Mouse (Mus musculus) megakaryocyte-erythroid progenitor cell, adult 5 weeks (primary cell): ENCODE measurements around the gene Pes1. TPM values are rescaled to one million over a fixed set of nuclear protein-coding genes. Genes with fewer than 3 reads are reported as not detected.

Experiments
- polyA plus RNA-seq: library from polyadenylated mRNA; stranded (reverse); fragments of >175 nt; gene quantifications from 2 replicates; pipeline ENCODE4 v1.2.3, GENCODE M21; 2012

Pes1 gene
- 59.0 and 68.9 TPM in 2 replicates for polyA plus RNA-seq

GRCm38 (mm10) chr11:3963610-3964415, at the start of gene Pes1:
Gene Pes1, plus strand, starts transcription at chr11:3963975.

GRCm38 (mm10) chr11:3914109-3914840, 49.5 kb upstream of the Pes1 start, which contains the start of gene Slc35e4:
Gene Slc35e4, minus strand, starts transcription at chr11:3914664.

GRCm38 (mm10) chr11:3931511-3932211, 32.1 kb upstream of the Pes1 start, which contains the start of gene Tcn2:
Gene Tcn2, minus strand, starts transcription at chr11:3932159.

GRCm38 (mm10) chr11:3976678-3977077, 12.9 kb downstream of the Pes1 start, which contains the start of gene 4930556J24Rik:
Gene 4930556J24Rik, minus strand, starts transcription at chr11:3976778.

GRCm38 (mm10) chr11:3983291-3983862, 19.6 kb downstream of the Pes1 start, which contains the start of gene Gal3st1:
Gene Gal3st1, plus strand, starts transcription at chr11:3983636.

Other genes starting within 250 kb of the Pes1 start
- gene Osbp2, start 100.1 kb upstream of the Pes1 start, polyA plus RNA-seq, result 0.02 and 0.09 TPM in 2 replicates
- not detected in 2 replicates for gene 4921536K21Rik, start 68.9 kb upstream of the Pes1 start, polyA plus RNA-seq
- gene Dusp18, start 68.7 kb upstream of the Pes1 start, polyA plus RNA-seq, result 0.19 and 0.40 TPM in 2 replicates
- 21.2 and 22.1 TPM in 2 replicates for gene Slc35e4, start 49.3 kb upstream of the Pes1 start, polyA plus RNA-seq
- gene Tcn2, start 31.8 kb upstream of the Pes1 start, polyA plus RNA-seq, result 16.1 and 23.8 TPM in 2 replicates
- gene 4930556J24Rik, start 12.8 kb downstream of the Pes1 start, polyA plus RNA-seq, result not detected in 2 replicates
- gene Gal3st1, start 19.7 kb downstream of the Pes1 start, polyA plus RNA-seq, result 0.97 and 1.1 TPM in 2 replicates
- not detected in 2 replicates for gene Sec14l4, start 67.5 kb downstream of the Pes1 start, polyA plus RNA-seq
- not detected in 2 replicates for gene Sec14l3, start 100.9 kb downstream of the Pes1 start, polyA plus RNA-seq
- gene Mtfp1, start 131.5 kb downstream of the Pes1 start, polyA plus RNA-seq, result 13.1 and 14.4 TPM in 2 replicates
- 6.2 and 6.5 TPM in 2 replicates for gene Sec14l2, start 159.4 kb downstream of the Pes1 start, polyA plus RNA-seq
- gene Rnf215, start 171.2 kb downstream of the Pes1 start, polyA plus RNA-seq, result 14.4 and 20.7 TPM in 2 replicates
- 0.81 and 1.6 TPM in 2 replicates for gene Ccdc157, start 196.3 kb downstream of the Pes1 start, polyA plus RNA-seq
- 125 and 133 TPM in 2 replicates for gene Sf3a1, start 196.4 kb downstream of the Pes1 start, polyA plus RNA-seq
- 16.8 and 18.2 TPM in 2 replicates for gene Tbc1d10a, start 222.8 kb downstream of the Pes1 start, polyA plus RNA-seq